Comparison of ENCODE assay signal across 27 mouse cellular contexts in genomic region chr7:24809041-24809440, GRCm38 (mm10). TPM values are rescaled to one million over a fixed set of nuclear protein-coding genes. Genes with fewer than 3 reads are reported as not detected.
"Had no signal": no experiment of that assay in that cellular context is flagged by ENCODE, and none has a peak within 500 bp of the region (broad histone marks: within the 10 kb centered on the region; RNA-seq: fewer than 3 reads in every experiment).

No protein-coding gene starts in this region.

- H3K9ac ChIP-seq: liver, embryonic 13.5 days; midbrain, embryonic 12.5 days; neural tube, embryonic 13.5 days had no signal

- H3K27ac ChIP-seq: kidney, postnatal 0 days; left cerebral cortex, adult 2 months; liver, embryonic 13.5 days; macrophage; midbrain, embryonic 12.5 days; neural tube, embryonic 13.5 days; stomach, postnatal 0 days had no signal

- DNase-seq: kidney, adult 2 months; kidney, postnatal 25 days; layer of hippocampus, postnatal 36 days; liver, embryonic 13.5 days; lung, adult 2 months; retina, postnatal 1 day; right cerebral cortex, postnatal 25 days; spleen, adult 18-20 months; thymus, adult 2 months; thymus, postnatal 14 days; thymus, postnatal 4 days had no signal

- H3K4me3 ChIP-seq: left cerebral cortex, adult 2 months; liver, embryonic 13.5 days; midbrain, embryonic 12.5 days; neural tube, embryonic 13.5 days had no signal

- H3K36me3 ChIP-seq: liver, embryonic 13.5 days; midbrain, embryonic 12.5 days; neural tube, embryonic 13.5 days had no signal

- H3K27me3 ChIP-seq: midbrain, embryonic 12.5 days; neural tube, embryonic 13.5 days had no signal

- H3K4me2 ChIP-seq: liver, embryonic 13.5 days; midbrain, embryonic 12.5 days; neural tube, embryonic 13.5 days had no signal

- H3K4me1 ChIP-seq: liver, embryonic 13.5 days; midbrain, embryonic 12.5 days; neural tube, embryonic 13.5 days had no signal

- H3K9me3 ChIP-seq: liver, embryonic 13.5 days; midbrain, embryonic 12.5 days; neural tube, embryonic 13.5 days had no signal

RNA-seq across cellular contexts. Expression of gene Ceacam10, which starts 32.0 kb away (rescaled TPM):
- total RNA-seq: layer of hippocampus, adult 8-10 months; layer of hippocampus, postnatal 10 days; layer of hippocampus, postnatal 36 days; left cerebral cortex, adult 2 months; left cerebral cortex, postnatal 36 days; liver, adult 2 months; midbrain, postnatal 0 days had no signal
- polyA plus RNA-seq: kidney, adult 2 months; limb, embryonic 14.5 days; liver, adult 2 months; lung, embryonic 16.5 days; midbrain, embryonic 12.5 days; stomach, embryonic 14.5 days had no signal

RNA-seq across cellular contexts. Expression of gene Cd177, which starts 48.9 kb away (rescaled TPM):
- total RNA-seq: layer of hippocampus, postnatal 10 days; layer of hippocampus, postnatal 36 days; left cerebral cortex, adult 2 months; left cerebral cortex, postnatal 10 days; left cerebral cortex, postnatal 36 days; liver, adult 2 months had no signal
- polyA plus RNA-seq: limb, embryonic 11.5 days; midbrain, embryonic 12.5 days had no signal

RNA-seq across cellular contexts. Expression of gene Gm9844, which starts 53.0 kb away (rescaled TPM):
- total RNA-seq: layer of hippocampus, adult 8-10 months; layer of hippocampus, postnatal 36 days; liver, adult 2 months had no signal
- polyA plus RNA-seq: liver, adult 2 months had no signal
